23 mouse cellular contexts compared by ENCODE assay signal in the genomic region with DNA sequence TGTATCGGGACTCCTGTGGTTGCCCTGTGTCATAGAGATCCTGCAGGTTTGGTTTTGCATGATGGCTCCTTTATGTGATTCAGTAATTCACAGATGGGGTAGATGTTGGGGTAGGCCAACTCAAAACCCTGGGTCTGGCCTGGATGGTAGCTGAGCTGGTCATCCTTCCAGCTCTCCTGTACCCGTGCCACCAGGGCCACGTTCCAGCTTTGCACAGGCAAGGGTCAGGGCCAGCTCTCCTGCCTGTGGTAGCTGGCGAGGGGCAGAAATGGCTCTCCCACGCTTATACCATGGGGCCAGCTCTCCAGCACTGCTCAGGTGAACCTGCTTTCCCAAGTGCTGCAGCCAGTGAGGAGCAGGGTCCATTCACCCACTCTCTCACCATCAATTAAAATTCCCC. TPM values are rescaled to one million over a fixed set of nuclear protein-coding genes. Genes with fewer than 3 reads are reported as not detected.
"Had no signal": no experiment of that assay in that cellular context is flagged by ENCODE, and none has a peak within 500 bp of the region (broad histone marks: within the 10 kb centered on the region; RNA-seq: fewer than 3 reads in every experiment).

No protein-coding gene starts in this region.

- DNase-seq: kidney, postnatal 14 days; kidney, postnatal 4 days; liver; lung, adult 18-20 months; lung, postnatal 10 days; lung, postnatal 36 days; midbrain, embryonic 14.5 days; thymus, adult 18-20 months; thymus, postnatal 36 days had no signal

- H3K27ac ChIP-seq: limb, embryonic 10.5 days; limb, embryonic 13.5 days; liver, embryonic 12.5 days; liver, embryonic 15.5 days; lung, embryonic 15.5 days had no signal

- H3K27me3 ChIP-seq: limb, embryonic 13.5 days; liver, embryonic 12.5 days; liver, embryonic 15.5 days; lung, embryonic 15.5 days had no signal

- H3K4me3 ChIP-seq: limb, embryonic 10.5 days; limb, embryonic 13.5 days; liver, embryonic 12.5 days; liver, embryonic 15.5 days; lung, embryonic 15.5 days had no signal

- H3K4me1 ChIP-seq: limb, embryonic 13.5 days; liver, embryonic 12.5 days; liver, embryonic 15.5 days; lung, embryonic 15.5 days had no signal

RNA-seq across cellular contexts. Expression of a gene that starts 51.3 kb away (rescaled TPM):
- total RNA-seq: megakaryocyte progenitor cell, adult 5-6 weeks; megakaryocyte-erythroid progenitor cell, adult 5-6 weeks; midbrain, postnatal 0 days had no signal
- polyA plus RNA-seq: limb, embryonic 10.5 days; liver, embryonic 12.5 days; liver, embryonic 15.5 days; lung, embryonic 15.5 days; midbrain, embryonic 11.5 days; midbrain, embryonic 14.5 days; neural tube, embryonic 11.5 days; small intestine, adult 2 months; spleen, adult 2 months; stomach, embryonic 16.5 days; urinary bladder, adult 2 months had no signal

RNA-seq across cellular contexts. Expression of a gene that starts 56.4 kb away (rescaled TPM):
- total RNA-seq: megakaryocyte progenitor cell, adult 5-6 weeks; megakaryocyte-erythroid progenitor cell, adult 5-6 weeks; midbrain, postnatal 0 days had no signal
- polyA plus RNA-seq: limb, embryonic 10.5 days; limb, embryonic 13.5 days; liver, embryonic 12.5 days; liver, embryonic 15.5 days; lung, embryonic 15.5 days; midbrain, embryonic 11.5 days; midbrain, embryonic 14.5 days; neural tube, embryonic 11.5 days; stomach, embryonic 16.5 days; urinary bladder, adult 2 months had no signal
